Mouse (Mus musculus) CH12.LX (cell line): ENCODE results near the gene Pla2g4f. TPM values are rescaled to one million over a fixed set of nuclear protein-coding genes. Genes with fewer than 3 reads are reported as not detected.

Experiments
- DNase-seq: peaks from one replicate; pipeline ENCODE4 v3.0.0-alpha.2; 2013; ENCODE audit errors: extremely low read depth
- H3K27ac ChIP-seq: 2 replicates; pipeline ENCODE4 v1.5.1; 2012; ENCODE audit warnings: low read depth, mild to moderate bottlenecking, control low read depth, moderate library complexity; ENCODE audit not compliant: insufficient read depth
- H3K27me3 ChIP-seq: replicated peaks from 2 replicates; pipeline ENCODE3; 2012; ENCODE audit warnings: inconsistent platforms
- H3K36me3 ChIP-seq, 2 experiments: replicated peaks in 1 of 2; 2 replicates each; pipeline versions ENCODE3 to v1.6.1; 2012; ENCODE audit warnings: inconsistent platforms in 1 of 2, low read length in 1 of 2, mild to moderate bottlenecking in 1 of 2, mixed read lengths in 1 of 2, moderate library complexity in 1 of 2; ENCODE audit not compliant: control insufficient read depth in 1 of 2, insufficient read depth in 1 of 2
- H3K4me1 ChIP-seq, 2 experiments: 2 replicates each; pipeline ENCODE4 v1.6.1; 2012; ENCODE audit warnings: inconsistent platforms in 1 of 2, moderate library complexity in 1 of 2; ENCODE audit not compliant: insufficient read depth in 2 of 2, control insufficient read depth in 1 of 2
- H3K4me2 ChIP-seq: 2 replicates; pipeline ENCODE4 v1.6.1; 2012; ENCODE audit warnings: low read depth, mild to moderate bottlenecking, control low read depth; ENCODE audit not compliant: poor library complexity, insufficient read depth, severe bottlenecking
- H3K4me3 ChIP-seq, 3 experiments: fragments of 150-350 bp in 1 of 3; sonication (generic) in 1 of 3; replicated peaks in 1 of 3; 2 replicates each; pipeline versions ENCODE3 to v1.5.1; 2011 to 2012; ENCODE audit warnings: low read depth in 2 of 3, low read length in 2 of 3, mild to moderate bottlenecking in 2 of 3, moderate library complexity in 2 of 3, control low read depth in 1 of 3, improper control_type of control experiment in 1 of 3, inconsistent platforms in 1 of 3, mixed read lengths in 1 of 3; ENCODE audit not compliant: poor library complexity in 1 of 3
- H3K79me2 ChIP-seq: replicated peaks from 2 replicates; pipeline ENCODE4 v1.6.1; 2012; ENCODE audit warnings: mild to moderate bottlenecking, moderate library complexity; ENCODE audit not compliant: control insufficient read depth, poor library complexity, insufficient read depth, severe bottlenecking; ENCODE audit errors: extremely low read depth
- H3K9ac ChIP-seq: 2 replicates; pipeline ENCODE4 v1.6.1; 2012; ENCODE audit warnings: low read depth, mild to moderate bottlenecking, control low read depth, moderate library complexity; ENCODE audit not compliant: insufficient read depth
- H3K9me3 ChIP-seq: replicated peaks from 2 replicates; pipeline ENCODE3; 2012; ENCODE audit warnings: low read length, inconsistent platforms, mixed read lengths
- BHLHE40 ChIP-seq: IDR thresholded peaks from 2 replicates; pipeline ENCODE4 v1.6.1; 2011; ENCODE audit warnings: mild to moderate bottlenecking, low read depth, low read length, improper control_type of control experiment
- CHD1 ChIP-seq: IDR thresholded peaks from 2 replicates; pipeline ENCODE4 v1.6.1; 2012; ENCODE audit warnings: low read depth, low read length, improper control_type of control experiment, inconsistent platforms
- CTCF ChIP-seq, 2 experiments: IDR thresholded peaks in 1 of 2; conservative IDR thresholded peaks in 1 of 2; 2 replicates each; pipeline ENCODE4 v1.5.1; 2011 to 2012; ENCODE audit warnings: low read depth in 2 of 2, low read length in 2 of 2, improper control_type of control experiment in 1 of 2, inconsistent platforms in 1 of 2, mild to moderate bottlenecking in 1 of 2, moderate library complexity in 1 of 2
- ELF1 ChIP-seq: IDR thresholded peaks from 2 replicates; pipeline ENCODE4 v1.6.1; 2014; ENCODE audit warnings: low read depth, mild to moderate bottlenecking, inconsistent platforms, low read length, improper control_type of control experiment
- ETS1 ChIP-seq: conservative IDR thresholded peaks from 2 replicates; pipeline ENCODE4 v1.6.1; 2012; ENCODE audit warnings: low read depth, mild to moderate bottlenecking, inconsistent platforms, low read length, improper control_type of control experiment, moderate library complexity
- GABPA ChIP-seq: IDR thresholded peaks from 2 replicates; pipeline ENCODE4 v1.6.1; 2012; ENCODE audit warnings: low read depth, low read length, improper control_type of control experiment, inconsistent platforms; ENCODE audit not compliant: insufficient replicate concordance
- JUND ChIP-seq: conservative IDR thresholded peaks from 2 replicates; pipeline ENCODE4 v1.6.1; 2011; ENCODE audit warnings: low read depth, low read length, improper control_type of control experiment
- MAFK ChIP-seq: IDR thresholded peaks from 2 replicates; pipeline ENCODE4 v1.6.1; 2011; ENCODE audit warnings: low read length, improper control_type of control experiment; ENCODE audit not compliant: insufficient replicate concordance
- MAX ChIP-seq: IDR thresholded peaks from 2 replicates; pipeline ENCODE4 v1.6.1; 2011; ENCODE audit warnings: low read length, improper control_type of control experiment
- MEF2A ChIP-seq: IDR thresholded peaks from 2 replicates; pipeline ENCODE4 v1.6.1; 2014; ENCODE audit warnings: low read depth, mild to moderate bottlenecking, inconsistent platforms, low read length, improper control_type of control experiment, borderline replicate concordance
- NELFE ChIP-seq: IDR thresholded peaks from 2 replicates; pipeline ENCODE4 v1.6.1; 2011; ENCODE audit warnings: low read depth, low read length, improper control_type of control experiment
- POLR2A ChIP-seq: IDR thresholded peaks from 2 replicates; pipeline ENCODE4 v1.6.1; 2011; ENCODE audit warnings: low read depth, mild to moderate bottlenecking, improper control_type of control experiment, low read length
- POLR2AphosphoS2 ChIP-seq: IDR thresholded peaks from 2 replicates; pipeline ENCODE4 v1.6.1; 2011; ENCODE audit warnings: low read depth, low read length, improper control_type of control experiment
- RAD21 ChIP-seq: IDR thresholded peaks from 2 replicates; pipeline ENCODE4 v1.6.1; 2011; ENCODE audit warnings: low read depth, mild to moderate bottlenecking, low read length, improper control_type of control experiment, moderate library complexity
- RCOR1 ChIP-seq: conservative IDR thresholded peaks from 2 replicates; pipeline ENCODE4 v1.6.1; 2012; ENCODE audit warnings: low read depth, mild to moderate bottlenecking, inconsistent platforms, low read length, improper control_type of control experiment
- SMC3 ChIP-seq: IDR thresholded peaks from 2 replicates; pipeline ENCODE4 v1.6.1; 2011; ENCODE audit warnings: low read depth, low read length, improper control_type of control experiment
- TBP ChIP-seq: conservative IDR thresholded peaks from 2 replicates; pipeline ENCODE4 v1.6.1; 2011; ENCODE audit warnings: low read depth, low read length, improper control_type of control experiment
- TCF12 ChIP-seq: IDR thresholded peaks from 2 replicates; pipeline ENCODE4 v1.6.1; 2014; ENCODE audit warnings: low read depth, mild to moderate bottlenecking, inconsistent platforms, low read length, improper control_type of control experiment
- UBTF ChIP-seq: IDR thresholded peaks from 2 replicates; pipeline ENCODE4 v1.6.1; 2012; ENCODE audit warnings: low read depth, mild to moderate bottlenecking, inconsistent platforms, low read length, improper control_type of control experiment, moderate library complexity
- USF1 ChIP-seq: IDR thresholded peaks from 2 replicates; pipeline ENCODE4 v1.6.1; 2014; ENCODE audit warnings: low read depth, mild to moderate bottlenecking, inconsistent platforms, low read length, improper control_type of control experiment
- ZMIZ1 ChIP-seq: IDR thresholded peaks from 2 replicates; pipeline ENCODE4 v1.6.1; 2012; ENCODE audit warnings: low read depth, mild to moderate bottlenecking, inconsistent platforms, low read length, improper control_type of control experiment
- dilution Hi-C: fragments of 300-500 bp; cut with MboI; formaldehyde crosslinking; loops from 2 replicates; pipeline ENCODE4 v1.14.3; 2020; ENCODE audit warnings: low sequenced_read_pairs; ENCODE audit not compliant: extremely low pct_unique_long_range_greater_than_20kb, extremely low pct_ligation_motif_present
- in situ Hi-C: fragments of 300-500 bp; cut with MboI; formaldehyde crosslinking; loops from 3 replicates; pipeline ENCODE4 v1.14.3; 2019; ENCODE audit warnings: low sequenced_read_pairs, low pct_ligation_motif_present, low pct_unique_long_range_greater_than_20kb, mixed read lengths
- polyA plus RNA-seq: library from polyadenylated mRNA; unstranded; fragments of >175 nt; gene quantifications from 2 replicates; pipeline ENCODE4 v1.2.1, GENCODE M21; 2012; ENCODE audit warnings: low read depth; ENCODE audit not compliant: insufficient read length
- total RNA-seq, 2 experiments: library from RNA; depleted of rRNA; stranded (reverse); fragments of 300-350 nt in 1 of 2; fragments of >200 nt in 1 of 2; gene quantifications; 2 replicates each; pipeline ENCODE4 v1.2.3; 2012 to 2014

Pla2g4f gene
- total and polyA plus RNA-seq, 3 experiments: 0.30 to 1.3 TPM; not detected in 1

GRCm38 (mm10) chr2:120268635-120269034 is 45.3 kb downstream of the Pla2g4f start:
- no peak overlapping the region for H3K4me2 ChIP-seq
- H3K36me3 ChIP-seq: no peaks in the 10 kb centered on the region
- peaks cover 3% of the 10 kb centered on the region for H3K27me3 ChIP-seq
- DNase-seq: no peak
- dilution Hi-C loops: no loop called here
- H3K4me1 ChIP-seq: no peaks in the 10 kb centered on the region
- no peaks in the 10 kb centered on the region for H3K79me2 ChIP-seq
- no peak overlapping the region for H3K9ac ChIP-seq
- TF ChIP-seq TBP (no peak), CTCF (conservative IDR thresholded peaks at IDR 0.05 in 1 of 2, IDR thresholded peaks at IDR 0.05 in 1 of 2; ENCODE audit: low read depth in 2 of 2, low read length in 2 of 2) (peak in 1 of 2 experiments; percentile 31; a peak in 2 of 4 replicates), CHD1 (no peak), ELF1 (no peak)
- TF ChIP-seq, all 38 proteins: peak for 1
- peaks cover 7% of the 10 kb centered on the region for H3K9me3 ChIP-seq
- no peak overlapping the region for H3K27ac ChIP-seq
- in situ Hi-C loops: loop anchor here (5.0 kb wide), 1 partner anchor 91 kb away; no protein-coding TSS in a partner anchor
- H3K4me3 ChIP-seq: no peak overlapping the region

GRCm38 (mm10) chr2:120265523-120265922 is 48.4 kb downstream of the Pla2g4f start:
- Histone ChIP-seq H3K27me3 (peaks cover 1% of the 10 kb centered on the region), H3K27ac (no peak overlapping the region)
- dilution Hi-C loops: no loop called here
- TF ChIP-seq SMC3 (0 out of 2 replicates have a peak, but pooled peaks have one; percentile 7), RAD21 (peak; percentile 23; the same call in 1 of the 2 replicates), USF1 (no peak), RCOR1 (no peak), CTCF (conservative IDR thresholded peaks at IDR 0.05 in 1 of 2, IDR thresholded peaks at IDR 0.05 in 1 of 2; ENCODE audit: low read depth in 2 of 2, low read length in 2 of 2) (peak in 1 of 2 experiments; percentile 42; a peak in 2 of 4 replicates)
- TF ChIP-seq, all 38 proteins: peak for 3
- H3K4me1 ChIP-seq: peaks cover 5 to 15% of the 10 kb centered on the region in 2 experiments; a peak in 3 of 4 replicates
- no peak overlapping the region for H3K4me3 ChIP-seq
- peaks cover 7% of the 10 kb centered on the region for H3K9me3 ChIP-seq
- H3K4me2 ChIP-seq: no peak overlapping the region
- no peaks in the 10 kb centered on the region for H3K79me2 ChIP-seq
- H3K36me3 ChIP-seq: no peaks in the 10 kb centered on the region
- in situ Hi-C loops: loop anchor here (5.0 kb wide), 1 partner anchor 88 kb away; no protein-coding TSS in a partner anchor
- H3K9ac ChIP-seq: no peak overlapping the region
- no peak for DNase-seq

- Histone ChIP-seq H3K4me2 (no peak overlapping the region), H3K27me3 (peaks cover 1% of the 10 kb centered on the region), H3K79me2 (no peaks in the 10 kb centered on the region), H3K4me3 (no peak overlapping the region), H3K27ac (no peak overlapping the region), H3K9ac (no peak overlapping the region), H3K9me3 (peaks cover 7% of the 10 kb centered on the region), H3K4me1 (peaks cover 5 to 15% of the 10 kb centered on the region in 2 experiments; a peak in 3 of 4 replicates), H3K36me3 (no peaks in the 10 kb centered on the region)
- dilution Hi-C loops: no loop called here
- TF ChIP-seq MAX (no peak), GABPA (no peak), ETS1 (no peak), MAFK (no peak), POLR2AphosphoS2 (no peak), BHLHE40 (no peak), JUND (no peak), MEF2A (no peak), RCOR1 (no peak), UBTF (no peak), POLR2A (no peak), NELFE (no peak), ZMIZ1 (no peak), TCF12 (no peak), USF1 (no peak)
- in situ Hi-C loops: loop anchor here (5.0 kb wide), 1 partner anchor 88 kb away; no protein-coding TSS in a partner anchor
- DNase-seq: no peak
Measured at GRCm38 (mm10) chr2:120264858-120265257, 49.1 kb downstream of the Pla2g4f start.
